Mouse (Mus musculus): ENCODE data around the gene Slc25a25.

GRCm38 (mm10) chr2:32483179-32483875, 32.1 kb upstream of the Slc25a25 start:
- TF ChIP-seq POLR2A (IDR thresholded peaks at IDR 0.05; ENCODE audit: control insufficient read depth, extremely low read depth, insufficient read depth, low read length, poor library complexity) (no peak), CTCF (IDR thresholded peaks at IDR 0.05; ENCODE audit: borderline replicate concordance, control insufficient read depth, extremely low read depth, insufficient read depth, low read length, poor library complexity) (no peak)
